Mouse (Mus musculus) heart, embryonic 12.5 days (tissue): ENCODE results near the gene Ppp1r32. TPM values are rescaled to one million over a fixed set of nuclear protein-coding genes. Genes with fewer than 3 reads are reported as not detected.

ENCODE experiments used
- ATAC-seq: fragments of 200-750 bp; cut with Nextera tagmentation; 2 replicates; pipeline ENCODE4 v1.8.0; 2017; ENCODE audit warnings: moderate TSS enrichment, moderate library complexity; ENCODE audit not compliant: insufficient number of reproducible peaks, low FRiP score
- H3K27ac ChIP-seq: fragments of 300-500 bp; sonication (generic); 2 replicates; pipeline ENCODE4 v1.5.1; 2016; ENCODE audit warnings: mild to moderate bottlenecking, moderate library complexity; ENCODE audit not compliant: poor library complexity, severe bottlenecking
- H3K27me3 ChIP-seq: fragments of 300-500 bp; sonication (generic); replicated peaks from 2 replicates; pipeline ENCODE4 v1.6.1; 2016; ENCODE audit warnings: mild to moderate bottlenecking, moderate library complexity
- H3K36me3 ChIP-seq: fragments of 300-500 bp; sonication (generic); 2 replicates; pipeline ENCODE4 v1.6.1; 2016; ENCODE audit warnings: mild to moderate bottlenecking, moderate library complexity
- H3K4me1 ChIP-seq: fragments of 300-500 bp; sonication (generic); replicated peaks from 2 replicates; pipeline ENCODE4 v1.6.1; 2016; ENCODE audit warnings: mild to moderate bottlenecking
- H3K4me2 ChIP-seq: fragments of 300-500 bp; sonication (generic); 2 replicates; pipeline ENCODE4 v1.6.1; 2016; ENCODE audit warnings: mild to moderate bottlenecking, moderate library complexity
- H3K4me3 ChIP-seq: fragments of 300-500 bp; sonication (generic); 2 replicates; pipeline ENCODE4 v1.5.1; 2016; ENCODE audit warnings: mild to moderate bottlenecking
- H3K9ac ChIP-seq: fragments of 300-500 bp; sonication (generic); 2 replicates; pipeline ENCODE4 v1.6.1; 2016; ENCODE audit warnings: mild to moderate bottlenecking, moderate library complexity
- H3K9me3 ChIP-seq: fragments of 300-500 bp; sonication (generic); replicated peaks from 2 replicates; pipeline ENCODE4 v1.6.1; 2016; ENCODE audit warnings: mild to moderate bottlenecking, moderate library complexity
- WGBS: fragments of 180-500 bp; shearing (Covaris S2); methylation state at CpG from one replicate; pipeline ENCODE4 v1.1.7; 2016; 5-methylcytosine and 5-hydroxymethylcytosine counted together
- polyA plus RNA-seq: library from polyadenylated mRNA; unstranded; fragments of >200 nt; fragmentation: Nextera tagmentation; extraction: Ambion mirVana; gene quantifications from 2 replicates; pipeline ENCODE4 v1.2.1, GENCODE M21; 2016

Ppp1r32 gene
- polyA plus RNA-seq, 1 experiment from 2014 or later, result not detected

GRCm38 (mm10) chr19:10497512-10498160, 14.9 kb upstream of the Ppp1r32 start:
- peaks cover 8% of the 10 kb centered on the region; the same call in 1 of the 2 replicates for H3K4me1 ChIP-seq
- 51% methylated on average over 8 of the region's 8 CpGs for WGBS
- no peak overlapping the region for H3K4me3 ChIP-seq
- ATAC-seq, result no peak
- no peak overlapping the region for H3K4me2 ChIP-seq
- peaks cover 14% of the 10 kb centered on the region; the same call in 1 of the 2 replicates for H3K27me3 ChIP-seq
- H3K36me3 ChIP-seq, result peaks cover 34% of the 10 kb centered on the region
- H3K27ac ChIP-seq, result no peak overlapping the region
- no peak overlapping the region for H3K9ac ChIP-seq
- no peaks in the 10 kb centered on the region for H3K9me3 ChIP-seq

DNA sequence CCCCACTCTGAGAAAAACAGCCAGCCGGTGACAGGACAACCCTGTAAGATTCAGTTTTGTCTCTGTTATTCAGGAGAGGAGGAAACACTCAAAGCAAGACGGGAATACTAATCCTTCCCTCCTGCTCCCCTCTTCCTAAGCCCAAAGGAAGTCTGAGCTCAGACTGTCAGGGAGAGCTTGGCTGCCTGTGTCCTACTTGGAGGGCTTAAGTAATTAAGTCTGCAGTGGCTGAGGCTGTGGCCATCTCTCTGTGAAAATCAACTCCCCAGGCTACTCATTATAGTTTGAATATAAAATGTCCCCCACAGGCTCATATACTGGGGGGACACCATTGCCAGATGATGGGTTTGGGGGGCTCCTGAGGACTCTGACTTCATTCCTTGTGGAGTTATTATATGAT, 14.2 kb upstream of the Ppp1r32 start:
- WGBS, result 55% methylated on average over 2 of the region's 2 CpGs
- no peak overlapping the region for H3K4me3 ChIP-seq
- no peaks in the 10 kb centered on the region for H3K9me3 ChIP-seq
- peaks cover 33% of the 10 kb centered on the region for H3K36me3 ChIP-seq
- H3K4me1 ChIP-seq, result peaks cover 15% of the 10 kb centered on the region; the same call in 1 of the 2 replicates
- H3K27me3 ChIP-seq, result peaks cover 15% of the 10 kb centered on the region; the same call in 1 of the 2 replicates
- no peak overlapping the region for H3K9ac ChIP-seq
- H3K27ac ChIP-seq, result no peak overlapping the region
- no peak overlapping the region for H3K4me2 ChIP-seq
- ATAC-seq, result no peak

GRCm38 (mm10) chr19:10495670-10496069, 12.9 kb upstream of the Ppp1r32 start:
- no peak for ATAC-seq
- H3K4me3 ChIP-seq, result no peak overlapping the region
- peaks cover 28% of the 10 kb centered on the region for H3K27me3 ChIP-seq
- H3K9me3 ChIP-seq, result no peaks in the 10 kb centered on the region
- no peak overlapping the region for H3K4me2 ChIP-seq
- no peak overlapping the region for H3K9ac ChIP-seq
- H3K27ac ChIP-seq, result no peak overlapping the region
- H3K36me3 ChIP-seq, result peaks cover 20% of the 10 kb centered on the region
- WGBS, result 90% methylated on average over 1 of the region's 1 CpGs
- H3K4me1 ChIP-seq, result peaks cover 15% of the 10 kb centered on the region; the same call in 1 of the 2 replicates

- Histone ChIP-seq H3K4me2 (no peak overlapping the region), H3K36me3 (no peaks in the 10 kb centered on the region), H3K4me1 (peaks cover 13% of the 10 kb centered on the region), H3K27ac (no peak overlapping the region), H3K9ac (no peak overlapping the region), H3K4me3 (no peak overlapping the region), H3K9me3 (no peaks in the 10 kb centered on the region), H3K27me3 (peaks cover 76% of the 10 kb centered on the region)
- WGBS, result 25% methylated on average over 9 of the region's 9 CpGs
- ATAC-seq, result peak; percentile 46
Observed at GRCm38 (mm10) chr19:10486264-10486738, 3.6 kb upstream of the Ppp1r32 start.

GRCm38 (mm10) chr19:10479541-10479940, 3.2 kb downstream of the Ppp1r32 start:
- peaks cover 76% of the 10 kb centered on the region for H3K27me3 ChIP-seq
- WGBS, result 33% methylated on average over 4 of the region's 4 CpGs

GRCm38 (mm10) chr19:10473779-10474178, 8.9 kb downstream of the Ppp1r32 start:
- H3K27me3 ChIP-seq, result peaks cover 78% of the 10 kb centered on the region
- no peak overlapping the region for H3K27ac ChIP-seq
- H3K36me3 ChIP-seq, result no peaks in the 10 kb centered on the region
- 23% methylated on average over 6 of the region's 6 CpGs for WGBS
- peak; percentile 66; the same call in 1 of the 2 replicates for ATAC-seq
- peaks cover 6% of the 10 kb centered on the region; the same call in 1 of the 2 replicates for H3K4me1 ChIP-seq
- H3K9ac ChIP-seq, result no peak overlapping the region
- no peaks in the 10 kb centered on the region for H3K9me3 ChIP-seq
- no peak overlapping the region for H3K4me2 ChIP-seq
- H3K4me3 ChIP-seq, result no peak overlapping the region

More at GRCm38 (mm10) chr19:10479541-10479940, 3.2 kb downstream of the Ppp1r32 start:
- H3K27ac ChIP-seq, result no peak overlapping the region
- peaks cover 13% of the 10 kb centered on the region for H3K4me1 ChIP-seq
- no peak overlapping the region for H3K9ac ChIP-seq
- no peaks in the 10 kb centered on the region for H3K9me3 ChIP-seq
- no peak for ATAC-seq
- no peak overlapping the region for H3K4me3 ChIP-seq
- no peaks in the 10 kb centered on the region for H3K36me3 ChIP-seq
- H3K4me2 ChIP-seq, result no peak overlapping the region

DNA sequence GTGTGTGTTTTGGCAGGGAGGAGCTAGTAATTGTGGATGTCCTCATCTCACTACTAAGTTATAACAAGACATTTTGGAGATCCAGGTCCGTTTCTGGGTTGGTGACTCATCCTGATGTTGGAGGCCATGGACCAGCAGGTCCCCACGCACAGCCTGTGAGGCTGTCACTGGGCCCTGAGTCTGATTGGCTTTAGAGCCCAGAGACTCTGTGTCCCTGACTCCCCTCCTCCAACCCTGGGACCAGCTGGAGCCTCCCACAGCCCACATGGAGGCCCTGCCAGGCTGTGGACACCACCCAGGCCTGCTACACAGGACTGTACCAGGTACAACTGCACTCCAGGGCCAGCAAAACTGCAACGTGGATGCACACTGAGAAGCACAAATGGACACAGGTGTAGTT, 9.8 kb downstream of the Ppp1r32 start:
- Histone ChIP-seq H3K9ac (no peak overlapping the region), H3K4me3 (no peak overlapping the region), H3K27me3 (peaks cover 77% of the 10 kb centered on the region), H3K4me2 (no peak overlapping the region), H3K36me3 (no peaks in the 10 kb centered on the region), H3K27ac (no peak overlapping the region), H3K4me1 (peaks cover 6% of the 10 kb centered on the region; the same call in 1 of the 2 replicates), H3K9me3 (no peaks in the 10 kb centered on the region)
- ATAC-seq, result no peak
- 63% methylated on average over 3 of the region's 3 CpGs for WGBS

- peaks cover 71% of the 10 kb centered on the region for H3K27me3 ChIP-seq
- peaks cover 6% of the 10 kb centered on the region; the same call in 1 of the 2 replicates for H3K4me1 ChIP-seq
- WGBS, result 33% methylated on average over 8 of the region's 8 CpGs
- H3K4me3 ChIP-seq, result no peak overlapping the region
- no peaks in the 10 kb centered on the region for H3K36me3 ChIP-seq
- no peaks in the 10 kb centered on the region for H3K9me3 ChIP-seq
- ATAC-seq, result no peak; the same call in 1 of the 2 replicates
- no peak overlapping the region for H3K4me2 ChIP-seq
- no peak overlapping the region for H3K27ac ChIP-seq
- no peak overlapping the region for H3K9ac ChIP-seq
Observed at GRCm38 (mm10) chr19:10469171-10469658, 13.5 kb downstream of the Ppp1r32 start.

GRCm38 (mm10) chr19:10464427-10464826, 18.3 kb downstream of the Ppp1r32 start:
- 39% methylated on average over 4 of the region's 4 CpGs for WGBS
- Histone ChIP-seq H3K9me3 (no peaks in the 10 kb centered on the region), H3K4me1 (peaks cover 10% of the 10 kb centered on the region; the same call in 1 of the 2 replicates), H3K4me3 (no peak overlapping the region), H3K4me2 (no peak overlapping the region), H3K27me3 (peaks cover 91% of the 10 kb centered on the region), H3K9ac (no peak overlapping the region), H3K36me3 (no peaks in the 10 kb centered on the region), H3K27ac (no peak overlapping the region)
- no peak for ATAC-seq

DNA sequence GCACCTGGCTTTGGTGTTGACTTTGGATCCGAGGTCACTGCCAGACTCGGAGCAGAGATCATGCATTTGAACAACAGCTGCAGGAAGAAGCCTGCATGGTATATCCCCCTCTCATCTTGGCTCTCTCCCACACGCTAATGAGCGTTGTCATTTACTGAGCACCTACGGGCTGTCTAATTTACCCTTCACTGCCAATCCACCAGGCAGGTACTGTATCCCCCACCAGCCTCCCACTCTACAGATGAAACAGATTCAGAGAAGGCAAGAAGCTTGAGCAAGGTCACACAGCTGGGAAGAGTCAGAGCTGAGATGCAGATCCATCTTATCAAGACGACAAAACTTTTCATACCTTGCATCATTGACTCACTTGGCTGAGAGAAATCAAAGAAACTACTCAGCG, 21.1 kb downstream of the Ppp1r32 start:
- WGBS, result 36% methylated on average over 7 of the region's 7 CpGs
- Histone ChIP-seq H3K4me1 (peaks cover 16% of the 10 kb centered on the region; the same call in 1 of the 2 replicates), H3K9ac (no peak overlapping the region), H3K27me3 (peaks cover 95% of the 10 kb centered on the region), H3K4me2 (no peak overlapping the region), H3K4me3 (no peak overlapping the region), H3K9me3 (no peaks in the 10 kb centered on the region), H3K27ac (no peak overlapping the region), H3K36me3 (no peaks in the 10 kb centered on the region)
- no peak for ATAC-seq

- Histone ChIP-seq H3K9ac (no peak overlapping the region), H3K4me1 (peaks cover 16% of the 10 kb centered on the region; the same call in 1 of the 2 replicates), H3K9me3 (no peaks in the 10 kb centered on the region), H3K27ac (no peak overlapping the region), H3K4me2 (no peak overlapping the region), H3K27me3 (peaks cover 97% of the 10 kb centered on the region), H3K4me3 (no peak overlapping the region), H3K36me3 (no peaks in the 10 kb centered on the region)
- ATAC-seq, result no peak
- WGBS, result 35% methylated on average over 11 of the region's 11 CpGs
Observed at GRCm38 (mm10) chr19:10459907-10460306, 22.8 kb downstream of the Ppp1r32 start.
